Mouse (Mus musculus) embryonic facial prominence, embryonic 14.5 days (tissue): ENCODE results near the gene Sprtn. TPM values are rescaled to one million over a fixed set of nuclear protein-coding genes. Genes with fewer than 3 reads are reported as not detected.
A peak's percentile ranks its signal among the peaks of the same experiment; 100 is the strongest.

Source experiments
- ATAC-seq: fragments of 200-750 bp; cut with Nextera tagmentation; 2 replicates; pipeline ENCODE4 v1.8.0; 2017; ENCODE audit warnings: low read depth, moderate number of reproducible peaks, moderate TSS enrichment
- DNase-seq: peaks from one replicate; pipeline ENCODE4 v3.0.0-alpha.2; 2015; ENCODE audit warnings: low spot score
- H3K27ac ChIP-seq: fragments of 300-500 bp; sonication (generic); replicated peaks from 2 replicates; pipeline ENCODE4 v1.5.1; 2014; ENCODE audit warnings: low read depth, mild to moderate bottlenecking, low read length, moderate library complexity
- H3K27me3 ChIP-seq: fragments of 300-500 bp; sonication (generic); replicated peaks from 2 replicates; pipeline ENCODE4 v1.6.1; 2014; ENCODE audit warnings: low read length; ENCODE audit not compliant: control insufficient read depth, insufficient read depth
- H3K36me3 ChIP-seq: fragments of 300-500 bp; sonication (generic); 2 replicates; pipeline ENCODE4 v1.6.1; 2014; ENCODE audit warnings: low read length, mixed read lengths; ENCODE audit not compliant: control insufficient read depth, insufficient read depth
- H3K4me1 ChIP-seq: fragments of 300-500 bp; sonication (generic); 2 replicates; pipeline ENCODE4 v1.6.1; 2014; ENCODE audit warnings: antibody characterized with exemption, low read length; ENCODE audit not compliant: control insufficient read depth, insufficient read depth
- H3K4me2 ChIP-seq: fragments of 300-500 bp; sonication (generic); 2 replicates; pipeline ENCODE4 v1.6.1; 2014; ENCODE audit warnings: low read depth, mild to moderate bottlenecking, low read length, moderate library complexity, mixed read lengths
- H3K4me3 ChIP-seq: fragments of 300-500 bp; sonication (generic); 2 replicates; pipeline ENCODE4 v1.5.1; 2014; ENCODE audit warnings: low read depth, mild to moderate bottlenecking, low read length
- H3K9ac ChIP-seq: fragments of 300-500 bp; sonication (generic); 2 replicates; pipeline ENCODE4 v1.6.1; 2014; ENCODE audit warnings: low read depth, mild to moderate bottlenecking, low read length, moderate library complexity, mixed read lengths
- H3K9me3 ChIP-seq: fragments of 300-500 bp; sonication (generic); 2 replicates; pipeline ENCODE4 v1.6.1; 2016; ENCODE audit warnings: low read length; ENCODE audit not compliant: control insufficient read depth
- WGBS: fragments of 180-500 bp; shearing (Covaris S2); extraction: QIAGEN DNeasy Blood & Tissue Kit; methylation state at CpG from one replicate; pipeline ENCODE4 v1.1.7; 2014; 5-methylcytosine and 5-hydroxymethylcytosine counted together
- polyA plus RNA-seq: library from polyadenylated mRNA; unstranded; fragments of >200 nt; fragmentation: Nextera tagmentation; extraction: Ambion mirVana; gene quantifications from 2 replicates; pipeline ENCODE4 v1.2.1, GENCODE M21; 2014

The Sprtn gene
- polyA plus RNA-seq, 1 experiment from 2014 or later: 9.8 TPM

DNA sequence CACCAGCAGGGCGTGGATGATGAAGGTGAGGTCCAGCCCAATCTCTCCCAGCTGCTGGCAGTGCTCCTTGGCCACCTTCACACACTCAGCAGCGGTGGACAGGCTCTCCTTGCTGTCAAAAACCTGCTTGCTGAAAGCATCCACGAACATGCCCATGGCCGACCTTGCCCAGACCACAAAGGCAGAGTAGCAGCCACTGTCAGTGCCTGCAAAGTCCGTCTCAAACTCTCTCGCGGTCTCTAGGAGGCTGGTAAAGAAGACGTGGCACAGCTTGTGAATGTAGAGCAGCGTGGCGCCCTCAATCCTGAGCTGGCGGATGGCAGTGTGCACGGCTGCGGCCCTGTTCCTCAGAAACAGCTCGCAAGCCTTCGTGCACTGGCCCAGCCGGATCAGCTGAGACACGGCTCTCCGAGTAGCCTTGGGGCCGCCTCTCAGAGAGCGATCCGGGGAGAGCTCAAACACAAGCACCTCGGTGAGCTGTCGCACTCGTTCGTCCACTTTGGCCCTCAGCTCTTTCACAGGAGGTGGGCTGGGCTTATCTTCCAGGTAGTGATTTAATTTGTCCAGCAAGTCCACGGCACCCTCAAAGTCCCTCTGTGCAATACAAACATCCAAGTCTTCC, 1.6 kb upstream of the Sprtn start:
- H3K27me3 ChIP-seq: no peaks in the 10 kb centered on the region
- 71% methylated on average over 26 of the region's 26 CpGs for WGBS
- H3K36me3 ChIP-seq: peaks cover 50% of the 10 kb centered on the region
- H3K9ac ChIP-seq: peak overlapping the region; percentile 82
- peaks cover 13% of the 10 kb centered on the region for H3K4me1 ChIP-seq
- DNase-seq: peak; percentile 31
- peak overlapping the region; percentile 91 for H3K4me2 ChIP-seq
- 0 out of 2 replicates have a peak overlapping the region, but pooled peaks have one; percentile 70 for H3K27ac ChIP-seq
- ATAC-seq: no peak
- peak overlapping the region; percentile 90 for H3K4me3 ChIP-seq
- H3K9me3 ChIP-seq: no peaks in the 10 kb centered on the region

- Histone ChIP-seq H3K36me3 (peaks cover 48% of the 10 kb centered on the region), H3K9me3 (no peaks in the 10 kb centered on the region), H3K27me3 (no peaks in the 10 kb centered on the region), H3K27ac (peak overlapping the region; percentile 70), H3K4me1 (peaks cover 13% of the 10 kb centered on the region), H3K9ac (peak overlapping the region; percentile 82), H3K4me2 (peak overlapping the region; percentile 91), H3K4me3 (peak overlapping the region; percentile 90)
- 2% methylated on average over 44 of the region's 60 CpGs for WGBS
- ATAC-seq: peak; percentile 35
- DNase-seq: peak; percentile 73
Observed at GRCm38 (mm10) chr8:124896632-124897385, 877 bp upstream of the Sprtn start.

GRCm38 (mm10) chr8:124898251-124898905, 692 bp downstream of the Sprtn start:
- peaks cover 13% of the 10 kb centered on the region for H3K4me1 ChIP-seq
- peak overlapping the region; percentile 82 for H3K9ac ChIP-seq
- 7% methylated on average over 23 of the region's 31 CpGs for WGBS
- no peak for DNase-seq
- no peaks in the 10 kb centered on the region for H3K27me3 ChIP-seq
- peak overlapping the region; percentile 65 for H3K27ac ChIP-seq
- H3K4me3 ChIP-seq: peak overlapping the region; percentile 90
- peak overlapping the region; percentile 91 for H3K4me2 ChIP-seq
- ATAC-seq: no peak
- H3K36me3 ChIP-seq: peaks cover 61% of the 10 kb centered on the region
- no peaks in the 10 kb centered on the region for H3K9me3 ChIP-seq

GRCm38 (mm10) chr8:124903198-124903597, 5.5 kb downstream of the Sprtn start:
- WGBS: 95% methylated on average over 15 of the region's 15 CpGs
- Histone ChIP-seq H3K4me2 (no peak overlapping the region), H3K4me3 (no peak overlapping the region)

DNA sequence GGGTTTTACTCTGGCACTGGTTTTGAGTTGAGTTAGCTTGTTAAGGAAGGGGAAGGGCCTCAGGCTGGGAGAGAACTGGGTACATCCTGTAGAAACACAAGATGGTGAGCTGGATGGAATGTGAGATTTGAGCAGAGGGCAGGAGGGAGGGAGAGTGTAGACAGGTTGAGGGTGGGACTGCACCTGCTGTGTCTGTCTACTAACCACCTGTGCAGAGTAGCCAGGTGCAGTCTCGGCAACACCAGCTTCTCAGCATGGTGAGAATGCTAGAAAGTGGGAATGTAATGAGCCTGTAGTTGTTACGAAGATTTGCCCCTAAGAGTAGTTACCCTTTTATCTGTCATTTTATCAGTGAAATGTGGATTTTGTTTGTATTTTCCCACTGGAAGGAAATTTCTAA, 7.8 kb downstream of the Sprtn start:
- peaks cover 94% of the 10 kb centered on the region for H3K36me3 ChIP-seq

More at GRCm38 (mm10) chr8:124903198-124903597, 5.5 kb downstream of the Sprtn start:
- Histone ChIP-seq H3K27ac (no peak overlapping the region), H3K4me1 (peaks cover 5% of the 10 kb centered on the region; the same call in 1 of the 2 replicates), H3K27me3 (no peaks in the 10 kb centered on the region), H3K9me3 (no peaks in the 10 kb centered on the region), H3K9ac (no peak overlapping the region), H3K36me3 (peaks cover 84% of the 10 kb centered on the region)
- DNase-seq (no peak), ATAC-seq (no peak)

DNA sequence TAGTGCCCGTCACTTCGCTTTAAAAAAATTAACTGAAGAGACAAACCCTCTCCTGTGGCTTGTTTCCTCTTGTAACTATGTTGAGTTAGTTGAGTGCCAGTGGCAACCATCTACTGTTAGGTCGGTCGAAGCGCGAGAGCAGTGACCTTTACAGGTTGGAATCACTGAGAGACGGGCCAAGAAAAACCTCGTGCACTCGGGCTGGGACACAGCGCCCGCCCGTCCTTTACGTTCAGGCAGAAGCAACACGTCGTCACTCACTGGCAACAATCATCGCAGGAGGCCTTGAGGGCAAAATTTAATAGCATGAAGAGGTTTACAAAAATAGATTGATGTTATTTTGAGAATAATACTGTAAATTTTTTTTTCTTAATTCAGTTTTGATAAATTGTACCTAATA, 12.2 kb downstream of the Sprtn start:
- Histone ChIP-seq H3K4me2 (no peak overlapping the region), H3K36me3 (peaks cover 95% of the 10 kb centered on the region), H3K9ac (no peak overlapping the region), H3K4me1 (no peaks in the 10 kb centered on the region), H3K27ac (no peak overlapping the region), H3K4me3 (no peak overlapping the region), H3K27me3 (no peaks in the 10 kb centered on the region), H3K9me3 (peaks cover 5% of the 10 kb centered on the region; the same call in 1 of the 2 replicates)
- WGBS: 91% methylated on average over 16 of the region's 16 CpGs
- ATAC-seq: no peak
- DNase-seq: no peak

More for the DNA sequence above, 7.8 kb downstream of the Sprtn start:
- Histone ChIP-seq H3K27ac (no peak overlapping the region), H3K9me3 (no peaks in the 10 kb centered on the region), H3K27me3 (no peaks in the 10 kb centered on the region), H3K4me2 (no peak overlapping the region), H3K4me3 (no peak overlapping the region), H3K4me1 (no peaks in the 10 kb centered on the region), H3K9ac (no peak overlapping the region)
- 91% methylated on average over 2 of the region's 2 CpGs for WGBS
- ATAC-seq (no peak), DNase-seq (no peak)

DNA sequence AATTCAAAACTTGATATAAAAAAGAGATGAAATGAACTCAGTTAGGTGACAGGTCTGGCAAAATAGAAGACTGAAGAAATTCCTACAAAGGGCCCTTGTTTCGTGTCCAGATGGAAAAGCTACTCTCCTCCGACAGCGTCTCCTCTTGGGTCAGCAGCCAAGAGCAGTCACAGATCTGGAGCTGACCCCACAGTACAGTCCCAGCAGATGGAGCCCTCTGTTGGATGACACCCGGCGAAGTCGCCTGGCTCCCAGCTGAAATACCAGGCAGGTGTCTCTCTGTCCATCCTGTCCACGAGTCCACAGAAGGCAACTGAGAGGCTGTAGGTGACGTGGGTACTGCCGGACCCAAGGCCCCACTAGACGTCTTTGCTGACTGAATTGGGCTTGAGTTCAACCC, 12.7 kb downstream of the Sprtn start:
- Histone ChIP-seq H3K4me1 (no peaks in the 10 kb centered on the region), H3K36me3 (peaks cover 97% of the 10 kb centered on the region), H3K9ac (no peak overlapping the region), H3K4me2 (no peak overlapping the region), H3K27me3 (no peaks in the 10 kb centered on the region), H3K4me3 (no peak overlapping the region), H3K27ac (no peak overlapping the region), H3K9me3 (peaks cover 5% of the 10 kb centered on the region; the same call in 1 of the 2 replicates)
- ATAC-seq (no peak), DNase-seq (no peak)
- 86% methylated on average over 10 of the region's 10 CpGs for WGBS

GRCm38 (mm10) chr8:124911938-124912872, 14.5 kb downstream of the Sprtn start:
- 64% methylated on average over 16 of the region's 17 CpGs for WGBS

More at GRCm38 (mm10) chr8:124911938-124912872, 14.5 kb downstream of the Sprtn start:
- Histone ChIP-seq H3K36me3 (peaks cover 88% of the 10 kb centered on the region), H3K4me3 (no peak overlapping the region), H3K27ac (no peak overlapping the region), H3K27me3 (no peaks in the 10 kb centered on the region), H3K9me3 (peaks cover 5% of the 10 kb centered on the region; the same call in 1 of the 2 replicates), H3K4me2 (no peak overlapping the region), H3K4me1 (no peaks in the 10 kb centered on the region), H3K9ac (no peak overlapping the region)
- ATAC-seq: no peak
- DNase-seq: no peak
